Mouse (Mus musculus) splenic B cell, adult 2 months (primary cell): Measurements from ENCODE around the gene Hspa4.
"Not testable (repeated sequence)": the region's sequence is repeated elsewhere in the genome, so short reads cannot be mapped to it uniquely, and the experiment has no call there.

Experiments used
- DNase-seq: peaks from one replicate; pipeline ENCODE4 v3.0.0-alpha.2; 2011; ENCODE audit warnings: low read depth, low spot score
- H3K27me3 ChIP-seq: 2 replicates; pipeline ENCODE4 v1.6.1; 2012; ENCODE audit warnings: mild to moderate bottlenecking, low read length, moderate library complexity, mixed read lengths; ENCODE audit not compliant: control insufficient read depth, poor library complexity, insufficient read depth, severe bottlenecking
- H3K36me3 ChIP-seq: 2 replicates; pipeline ENCODE4 v1.6.1; 2012; ENCODE audit warnings: mild to moderate bottlenecking, low read length, moderate library complexity, mixed read lengths; ENCODE audit not compliant: control insufficient read depth, poor library complexity, insufficient read depth, severe bottlenecking

The Hspa4 gene

GRCm38 (mm10) chr11:53318041-53318440 lies 17.8 kb upstream of the Hspa4 start:
- DNase-seq: no peak
- no peaks in the 10 kb centered on the region for H3K27me3 ChIP-seq

GRCm38 (mm10) chr11:53316996-53317395 lies 16.7 kb upstream of the Hspa4 start:
- Histone ChIP-seq H3K27me3 (no peaks in the 10 kb centered on the region), H3K36me3 (no peaks in the 10 kb centered on the region)
- no peak for DNase-seq

More at GRCm38 (mm10) chr11:53318041-53318440, 17.8 kb upstream of the Hspa4 start:
- H3K36me3 ChIP-seq: no peaks in the 10 kb centered on the region

GRCm38 (mm10) chr11:53314770-53315173 lies 14.5 kb upstream of the Hspa4 start:
- no peaks in the 10 kb centered on the region for H3K36me3 ChIP-seq
- no peaks in the 10 kb centered on the region for H3K27me3 ChIP-seq
- DNase-seq: no peak

GRCm38 (mm10) chr11:53312823-53313222 lies 12.6 kb upstream of the Hspa4 start:
- not testable (repeated sequence) for H3K36me3 ChIP-seq, H3K27me3 ChIP-seq
- peak; percentile 39 for DNase-seq

GRCm38 (mm10) chr11:53311385-53311784 lies 11.1 kb upstream of the Hspa4 start:
- no peak for DNase-seq
- Histone ChIP-seq H3K36me3 (no peaks in the 10 kb centered on the region; the same call in 1 of the 2 replicates), H3K27me3 (no peaks in the 10 kb centered on the region)

- H3K27me3 ChIP-seq: no peaks in the 10 kb centered on the region
- peak; percentile 58 for DNase-seq
- H3K36me3 ChIP-seq: no peaks in the 10 kb centered on the region; the same call in 1 of the 2 replicates
These were observed 8.6 kb upstream of the Hspa4 start for GRCm38 (mm10) chr11:53308884-53309310.

- DNase-seq: peak; percentile 37
These were observed 8.1 kb upstream of the Hspa4 start for GRCm38 (mm10) chr11:53308251-53308864.

GRCm38 (mm10) chr11:53307558-53308065 lies 7.4 kb upstream of the Hspa4 start:
- peak; percentile 27 for DNase-seq

More at GRCm38 (mm10) chr11:53308251-53308864, 8.1 kb upstream of the Hspa4 start:
- no peaks in the 10 kb centered on the region; the same call in 1 of the 2 replicates for H3K36me3 ChIP-seq
- no peaks in the 10 kb centered on the region for H3K27me3 ChIP-seq

GRCm38 (mm10) chr11:53306965-53307364 lies 6.7 kb upstream of the Hspa4 start:
- no peak for DNase-seq
- Histone ChIP-seq H3K27me3 (no peaks in the 10 kb centered on the region), H3K36me3 (no peaks in the 10 kb centered on the region; the same call in 1 of the 2 replicates)

More at GRCm38 (mm10) chr11:53307558-53308065, 7.4 kb upstream of the Hspa4 start:
- Histone ChIP-seq H3K27me3 (no peaks in the 10 kb centered on the region), H3K36me3 (no peaks in the 10 kb centered on the region; the same call in 1 of the 2 replicates)

GRCm38 (mm10) chr11:53304044-53304840 lies 4.0 kb upstream of the Hspa4 start:
- DNase-seq: peak; percentile 32
- Histone ChIP-seq H3K36me3 (no peaks in the 10 kb centered on the region; the same call in 1 of the 2 replicates), H3K27me3 (no peaks in the 10 kb centered on the region)

GRCm38 (mm10) chr11:53301167-53301515 lies 884 bp upstream of the Hspa4 start:
- H3K27me3 ChIP-seq: no peaks in the 10 kb centered on the region; the same call in 1 of the 2 replicates
- H3K36me3 ChIP-seq: no peaks in the 10 kb centered on the region
- DNase-seq: no peak

- peak; percentile 84 for DNase-seq
- no peaks in the 10 kb centered on the region for H3K36me3 ChIP-seq
- H3K27me3 ChIP-seq: no peaks in the 10 kb centered on the region; the same call in 1 of the 2 replicates
These were observed 517 bp downstream of the Hspa4 start for GRCm38 (mm10) chr11:53299551-53300329.

GRCm38 (mm10) chr11:53297947-53298860 lies 2.1 kb downstream of the Hspa4 start:
- no peaks in the 10 kb centered on the region; the same call in 1 of the 2 replicates for H3K27me3 ChIP-seq
- DNase-seq: no peak
- H3K36me3 ChIP-seq: no peaks in the 10 kb centered on the region; the same call in 1 of the 2 replicates
